Mouse (Mus musculus): ENCODE data around the gene Gm3415.
"Not testable (repeated sequence)": the region's sequence is repeated elsewhere in the genome, so short reads cannot be mapped to it uniquely, and the experiment has no call there.

Gene Gm3415

GRCm38 (mm10) chr5:146599216-146599615 lies 43.3 kb downstream of the Gm3415 start:
- DNase-seq (ENCODE audit: low spot score): not testable (repeated sequence)

DNA sequence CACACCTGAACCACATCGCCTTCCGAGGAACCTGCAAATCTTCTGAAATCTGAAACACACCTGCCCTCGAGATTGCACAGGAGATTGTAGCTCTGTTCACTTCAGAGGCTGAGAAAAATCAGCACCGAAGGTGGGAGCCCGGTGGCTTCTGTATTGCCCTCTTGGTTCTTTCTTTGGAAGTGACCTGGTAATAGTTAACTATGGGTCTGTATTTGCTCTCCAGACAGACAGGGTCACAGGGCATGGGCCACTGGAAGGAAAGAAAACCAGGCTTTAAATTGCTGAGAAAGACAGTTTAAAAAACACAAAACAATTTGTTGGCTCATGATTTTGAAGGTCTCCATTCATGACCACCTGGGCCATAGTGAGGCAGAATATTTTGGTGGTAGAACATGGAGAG lies 44.0 kb downstream of the Gm3415 start:
- DNase-seq (ENCODE audit: low spot score): no peak

GRCm38 (mm10) chr5:146606221-146606620 lies 50.3 kb downstream of the Gm3415 start:
- no peak for DNase-seq (ENCODE audit: low spot score)

GRCm38 (mm10) chr5:146606895-146607294 lies 51.0 kb downstream of the Gm3415 start:
- DNase-seq (ENCODE audit: low spot score): no peak

DNA sequence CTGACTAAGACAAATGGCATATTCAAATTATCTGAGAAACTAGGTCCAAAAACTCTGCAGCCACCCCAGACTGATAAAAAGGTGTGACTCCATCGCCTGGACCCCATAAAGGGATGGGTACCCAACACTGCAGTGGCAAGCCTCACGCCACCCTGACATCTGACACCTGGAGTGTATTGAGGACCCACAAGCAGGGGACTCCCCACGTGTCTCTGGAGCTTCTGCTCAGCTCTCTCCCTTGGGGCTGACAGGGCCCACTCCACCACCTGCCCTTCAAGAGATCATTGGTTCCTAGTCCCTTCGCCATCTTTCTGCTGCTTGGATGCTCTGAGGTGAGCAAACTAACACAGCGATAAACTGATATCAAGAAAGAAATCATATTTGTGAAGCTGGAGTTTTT lies 51.9 kb downstream of the Gm3415 start:
- DNase-seq (ENCODE audit: low spot score): no peak

All from c-Kit-positive CD71-positive TER-119-positive erythroid progenitor cells, embryonic 14.5 days (primary cell).